Mouse (Mus musculus) embryonic facial prominence, embryonic 12.5 days (tissue): ENCODE measurements around the gene Ccdc15. TPM values are rescaled to one million over a fixed set of nuclear protein-coding genes. Genes with fewer than 3 reads are reported as not detected.
A peak's percentile ranks its signal among the peaks of the same experiment; 100 is the strongest.

Source experiments
- ATAC-seq: fragments of 200-750 bp; cut with Nextera tagmentation; 2 replicates; pipeline ENCODE4 v1.8.0; 2017; ENCODE audit not compliant: insufficient number of reproducible peaks, insufficient read depth, low FRiP score, low TSS enrichment
- H3K27ac ChIP-seq: fragments of 300-500 bp; sonication (generic); 2 replicates; pipeline ENCODE4 v1.5.1; 2016; ENCODE audit warnings: mild to moderate bottlenecking
- H3K27me3 ChIP-seq: fragments of 300-500 bp; sonication (generic); 2 replicates; pipeline ENCODE4 v1.6.1; 2016; ENCODE audit warnings: mild to moderate bottlenecking, moderate library complexity
- H3K36me3 ChIP-seq: fragments of 300-500 bp; sonication (generic); 2 replicates; pipeline ENCODE4 v1.6.1; 2016; ENCODE audit warnings: mild to moderate bottlenecking
- H3K4me1 ChIP-seq: fragments of 300-500 bp; sonication (generic); 2 replicates; pipeline ENCODE4 v1.6.1; 2016
- H3K4me2 ChIP-seq: fragments of 300-500 bp; sonication (generic); replicated peaks from 2 replicates; pipeline ENCODE4 v1.6.1; 2016; ENCODE audit warnings: mild to moderate bottlenecking, moderate library complexity
- H3K4me3 ChIP-seq: fragments of 300-500 bp; sonication (generic); 2 replicates; pipeline ENCODE4 v1.5.1; 2016; ENCODE audit warnings: mild to moderate bottlenecking
- H3K9ac ChIP-seq: fragments of 300-500 bp; sonication (generic); 2 replicates; pipeline ENCODE4 v1.6.1; 2016; ENCODE audit warnings: mild to moderate bottlenecking, moderate library complexity
- H3K9me3 ChIP-seq: fragments of 300-500 bp; sonication (generic); 2 replicates; pipeline ENCODE4 v1.6.1; 2016; ENCODE audit warnings: mild to moderate bottlenecking, moderate library complexity
- WGBS: fragments of 180-500 bp; shearing (Covaris S2); methylation state at CpG from one replicate; pipeline ENCODE4 v1.1.7; 2016; 5-methylcytosine and 5-hydroxymethylcytosine counted together
- polyA plus RNA-seq: library from polyadenylated mRNA; unstranded; fragments of >200 nt; fragmentation: Nextera tagmentation; extraction: Ambion mirVana; gene quantifications from 2 replicates; pipeline ENCODE4 v1.2.1, GENCODE M21; 2016

Ccdc15 gene
- polyA plus RNA-seq, 1 experiment from 2014 or later: 8.3 TPM

GRCm38 (mm10) chr9:37367301-37368080 is 19.3 kb upstream of the Ccdc15 start, which contains the start of gene Hepacam:
Gene Hepacam (plus strand): TSS chr9:37367351.
- Histone ChIP-seq H3K36me3 (no peaks in the 10 kb centered on the region), H3K4me2 (no peak within 1 kb of the TSS), H3K4me1 (no peaks in the 10 kb centered on the region), H3K4me3 (no peak within 1 kb of the TSS), H3K9me3 (no peaks in the 10 kb centered on the region), H3K9ac (no peak within 1 kb of the TSS), H3K27ac (no peak within 1 kb of the TSS), H3K27me3 (no peaks in the 10 kb centered on the region)
- no peak for ATAC-seq
- 81% methylated on average over 17 of the region's 17 CpGs for WGBS

- Histone ChIP-seq H3K36me3 (no peaks in the 10 kb centered on the region), H3K9me3 (no peaks in the 10 kb centered on the region), H3K4me3 (no peak overlapping the region), H3K4me2 (no peak overlapping the region), H3K27me3 (no peaks in the 10 kb centered on the region), H3K27ac (no peak overlapping the region), H3K9ac (no peak overlapping the region), H3K4me1 (no peaks in the 10 kb centered on the region)
- no peak for ATAC-seq
- 66% methylated on average over 5 of the region's 5 CpGs for WGBS
Measured at GRCm38 (mm10) chr9:37365706-37366105, 17.5 kb upstream of the Ccdc15 start.

DNA sequence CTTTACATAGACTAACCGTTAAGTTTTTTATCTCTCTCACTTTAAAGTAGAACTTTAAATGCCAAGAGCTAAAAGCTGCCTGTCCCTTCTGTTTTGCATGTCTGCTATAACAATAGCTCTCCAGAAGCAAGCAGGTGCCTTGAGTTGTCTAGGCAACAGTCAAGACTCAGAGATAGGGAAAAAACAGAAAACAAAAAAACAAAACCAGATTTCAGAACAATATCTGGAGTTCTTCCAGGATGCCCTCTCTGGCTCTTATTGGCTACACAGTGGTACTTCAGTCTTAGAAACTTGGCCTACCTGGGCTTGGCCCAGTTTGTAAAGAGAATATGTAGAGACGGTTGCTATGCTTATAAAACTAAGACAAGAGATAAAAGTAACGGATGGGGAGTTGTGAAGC is 16.2 kb upstream of the Ccdc15 start:
- no peaks in the 10 kb centered on the region for H3K9me3 ChIP-seq
- H3K27ac ChIP-seq: no peak overlapping the region
- H3K27me3 ChIP-seq: no peaks in the 10 kb centered on the region
- H3K4me3 ChIP-seq: no peak overlapping the region
- H3K4me1 ChIP-seq: peaks cover 5% of the 10 kb centered on the region
- no peak overlapping the region for H3K9ac ChIP-seq
- ATAC-seq: no peak
- WGBS: 88% methylated on average over 3 of the region's 3 CpGs
- no peaks in the 10 kb centered on the region for H3K36me3 ChIP-seq
- H3K4me2 ChIP-seq: no peak overlapping the region

DNA sequence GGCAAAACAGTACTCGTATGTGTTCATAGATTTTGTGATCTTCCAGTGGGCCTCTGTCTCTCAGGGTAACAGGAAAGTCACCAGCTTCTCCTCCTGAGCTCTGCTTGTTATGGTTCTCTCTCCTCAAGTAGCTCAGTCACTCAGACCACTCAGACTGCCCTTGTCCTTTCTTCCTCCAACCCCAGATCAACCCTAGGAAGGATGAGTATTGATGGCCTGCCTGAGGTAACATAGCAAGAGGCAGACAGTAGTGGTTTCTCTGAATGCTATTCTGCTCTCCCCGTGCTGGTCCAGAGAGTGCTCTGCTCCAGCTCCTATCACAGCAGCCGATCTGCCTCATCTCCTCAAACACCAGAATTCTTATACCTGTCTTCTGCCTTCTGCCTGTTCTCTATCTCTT is 15.3 kb upstream of the Ccdc15 start:
- no peaks in the 10 kb centered on the region for H3K9me3 ChIP-seq
- no peaks in the 10 kb centered on the region for H3K27me3 ChIP-seq
- no peak overlapping the region for H3K4me2 ChIP-seq
- no peak overlapping the region for H3K4me3 ChIP-seq
- no peak for ATAC-seq
- no peaks in the 10 kb centered on the region for H3K36me3 ChIP-seq
- WGBS: 68% methylated on average over 3 of the region's 3 CpGs
- H3K27ac ChIP-seq: no peak overlapping the region
- H3K4me1 ChIP-seq: peaks cover 8% of the 10 kb centered on the region
- H3K9ac ChIP-seq: no peak overlapping the region

DNA sequence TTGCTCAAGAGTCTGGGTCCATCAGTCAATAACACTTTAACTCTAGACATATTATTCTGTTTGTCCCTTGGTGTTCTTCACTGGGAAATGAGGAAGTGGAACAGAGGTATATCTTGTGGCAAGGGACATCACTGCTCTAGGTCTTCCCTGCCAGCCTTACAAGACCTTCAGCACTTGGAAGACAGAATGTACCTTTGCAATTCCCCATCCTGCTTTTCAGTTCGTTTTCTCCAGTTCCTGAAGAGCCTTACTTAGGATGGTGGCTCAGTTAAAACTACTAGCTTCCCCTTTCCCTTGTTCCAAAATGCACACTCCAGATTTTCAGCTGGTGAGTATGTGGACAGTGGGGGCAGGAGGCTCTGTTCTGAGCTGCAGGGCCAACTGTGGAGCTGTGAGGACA is 14.6 kb upstream of the Ccdc15 start:
- no peak for ATAC-seq
- H3K4me3 ChIP-seq: no peak overlapping the region
- no peaks in the 10 kb centered on the region for H3K36me3 ChIP-seq
- no peak overlapping the region for H3K9ac ChIP-seq
- H3K4me1 ChIP-seq: peaks cover 8% of the 10 kb centered on the region
- no peaks in the 10 kb centered on the region for H3K9me3 ChIP-seq
- 46% methylated on average over 1 of the region's 1 CpGs for WGBS
- no peaks in the 10 kb centered on the region for H3K27me3 ChIP-seq
- H3K27ac ChIP-seq: no peak overlapping the region
- no peak overlapping the region for H3K4me2 ChIP-seq

GRCm38 (mm10) chr9:37362084-37362483 is 13.9 kb upstream of the Ccdc15 start:
- no peak overlapping the region for H3K27ac ChIP-seq
- no peak overlapping the region for H3K4me3 ChIP-seq
- no peaks in the 10 kb centered on the region for H3K9me3 ChIP-seq
- ATAC-seq: no peak
- H3K9ac ChIP-seq: no peak overlapping the region
- H3K4me2 ChIP-seq: no peak overlapping the region
- H3K4me1 ChIP-seq: peaks cover 8% of the 10 kb centered on the region
- no peaks in the 10 kb centered on the region for H3K36me3 ChIP-seq
- no peaks in the 10 kb centered on the region for H3K27me3 ChIP-seq

DNA sequence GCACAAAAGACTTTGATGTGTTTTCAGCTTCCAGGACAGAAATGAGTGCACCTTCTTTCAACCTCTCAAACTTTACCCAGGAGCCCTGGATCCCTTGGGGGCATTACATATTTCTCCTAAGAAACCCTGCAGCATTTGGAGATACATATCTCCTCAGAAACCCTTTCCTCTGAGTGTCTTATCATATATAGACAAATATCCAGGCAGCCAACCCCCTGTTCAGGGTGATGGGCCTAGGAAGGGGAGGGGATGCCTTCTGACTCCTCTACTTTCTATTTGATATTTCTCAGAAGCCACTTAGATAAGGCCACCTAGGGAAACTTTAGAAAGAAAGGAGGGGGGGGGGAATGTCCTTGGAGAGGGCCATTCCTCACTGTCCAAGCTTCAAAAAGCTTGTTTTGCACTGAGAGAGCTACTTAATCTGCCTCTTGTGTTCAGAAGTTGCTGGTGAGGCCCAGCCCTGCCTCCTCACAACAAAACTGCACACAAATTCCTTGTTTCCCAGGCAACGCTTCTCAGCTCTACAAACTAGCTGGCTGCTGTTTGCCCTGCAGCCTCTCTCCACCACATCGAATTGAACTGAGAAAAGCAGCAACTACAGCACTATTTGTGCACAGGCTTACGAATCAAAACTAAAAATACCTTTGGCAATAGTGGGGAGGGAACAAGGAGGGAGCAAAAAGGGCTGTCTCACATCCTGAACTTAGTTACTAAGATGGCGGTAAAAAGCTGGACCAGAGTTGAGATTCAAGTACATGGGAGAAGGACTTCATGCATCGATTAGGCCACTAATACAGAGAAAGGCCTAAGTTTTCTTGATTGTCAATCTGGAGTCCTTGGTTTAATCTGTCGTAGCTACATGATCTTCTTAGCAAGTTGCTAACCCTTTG is 11.3 kb upstream of the Ccdc15 start:
- Histone ChIP-seq H3K4me1 (peaks cover 8% of the 10 kb centered on the region), H3K9ac (no peak overlapping the region), H3K9me3 (no peaks in the 10 kb centered on the region), H3K27me3 (no peaks in the 10 kb centered on the region), H3K4me3 (no peak overlapping the region), H3K4me2 (no peak overlapping the region), H3K27ac (peak overlapping the region; percentile 58), H3K36me3 (no peaks in the 10 kb centered on the region)
- WGBS: 44% methylated on average over 6 of the region's 6 CpGs
- ATAC-seq: peak; percentile 64; the same call in 1 of the 2 replicates

- Histone ChIP-seq H3K27me3 (no peaks in the 10 kb centered on the region), H3K4me3 (no peak overlapping the region), H3K27ac (peak overlapping the region; percentile 58; the same call in 1 of the 2 replicates), H3K9ac (no peak overlapping the region), H3K4me1 (peaks cover 8% of the 10 kb centered on the region), H3K9me3 (no peaks in the 10 kb centered on the region), H3K36me3 (no peaks in the 10 kb centered on the region), H3K4me2 (no peak overlapping the region)
- no peak for ATAC-seq
- 81% methylated on average over 7 of the region's 7 CpGs for WGBS
Measured at GRCm38 (mm10) chr9:37358713-37359330, 10.6 kb upstream of the Ccdc15 start.

DNA sequence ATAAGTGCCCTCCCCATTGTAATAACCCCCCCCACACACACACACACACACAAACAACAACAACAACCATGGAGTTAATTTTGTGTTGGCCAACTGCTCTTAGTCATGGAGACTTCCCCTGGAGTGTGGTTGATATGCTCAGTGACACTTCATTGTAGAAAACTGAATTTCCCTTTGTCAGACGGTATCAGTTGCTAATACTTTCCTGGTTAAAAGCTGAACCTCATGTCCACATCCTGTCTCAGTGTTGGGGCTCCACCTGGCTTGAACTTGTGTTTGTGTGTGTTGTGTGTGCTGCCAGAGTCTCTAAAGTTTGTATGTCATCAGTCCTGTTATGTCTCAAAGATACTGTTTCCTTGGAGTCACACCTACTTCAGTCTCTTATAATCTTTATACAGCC is 6.3 kb upstream of the Ccdc15 start:
- H3K36me3 ChIP-seq: no peaks in the 10 kb centered on the region
- H3K27ac ChIP-seq: no peak overlapping the region
- no peaks in the 10 kb centered on the region for H3K27me3 ChIP-seq
- H3K9ac ChIP-seq: no peak overlapping the region
- peaks cover 3% of the 10 kb centered on the region for H3K4me1 ChIP-seq
- WGBS: 67% methylated on average over 1 of the region's 1 CpGs
- H3K4me2 ChIP-seq: no peak overlapping the region
- no peak for ATAC-seq
- H3K4me3 ChIP-seq: no peak overlapping the region
- no peaks in the 10 kb centered on the region for H3K9me3 ChIP-seq

- H3K36me3 ChIP-seq: no peaks in the 10 kb centered on the region
- no peaks in the 10 kb centered on the region for H3K9me3 ChIP-seq
- ATAC-seq: no peak
- no peak overlapping the region for H3K27ac ChIP-seq
- 59% methylated on average over 2 of the region's 2 CpGs for WGBS
- H3K4me1 ChIP-seq: peaks cover 10% of the 10 kb centered on the region; the same call in 1 of the 2 replicates
- H3K4me2 ChIP-seq: no peak overlapping the region
- no peak overlapping the region for H3K4me3 ChIP-seq
- H3K9ac ChIP-seq: no peak overlapping the region
- H3K27me3 ChIP-seq: no peaks in the 10 kb centered on the region
Measured at GRCm38 (mm10) chr9:37351266-37351665, 3.0 kb upstream of the Ccdc15 start.

GRCm38 (mm10) chr9:37349050-37349449 is 818 bp upstream of the Ccdc15 start:
- 96% methylated on average over 3 of the region's 3 CpGs for WGBS
- Histone ChIP-seq H3K27ac (peak overlapping the region; percentile 90; the same call in 1 of the 2 replicates), H3K4me1 (peaks cover 10% of the 10 kb centered on the region; the same call in 1 of the 2 replicates), H3K9ac (no peak overlapping the region), H3K9me3 (no peaks in the 10 kb centered on the region), H3K4me2 (peak overlapping the region; percentile 70), H3K4me3 (peak overlapping the region; percentile 70), H3K27me3 (no peaks in the 10 kb centered on the region), H3K36me3 (no peaks in the 10 kb centered on the region)
- ATAC-seq: no peak
